ENCODE assay signal across 21 mouse cellular contexts in genomic region chr19:29697245-29697874, GRCm38 (mm10). TPM values are rescaled to one million over a fixed set of nuclear protein-coding genes. Genes with fewer than 3 reads are reported as not detected.
DNase-seq lines count a peak whose midpoint lies in the region; ATAC-seq lines count a peak whose summit lies in the region.
"Had no signal": no experiment of that assay in that cellular context is flagged by ENCODE, and none has a peak within 500 bp of the region (broad histone marks: within the 10 kb centered on the region; RNA-seq: fewer than 3 reads in every experiment).

Gene Mlana, plus strand, starts transcription at chr19:29697824.

- no peak within 1 kb of the TSS for H3K4me3 ChIP-seq in heart, embryonic 15.5 days
- H3K4me3 ChIP-seq: forebrain, embryonic 12.5 days; megakaryocyte, embryonic 14.5 days; neural tube, embryonic 12.5 days had no signal

- no peaks in the 10 kb centered on the region for H3K9me3 ChIP-seq in heart, embryonic 15.5 days (replicated peaks)
- H3K9me3 ChIP-seq: forebrain, embryonic 12.5 days; neural tube, embryonic 12.5 days had no signal

- H3K4me2 ChIP-seq in heart, embryonic 15.5 days, result peak within 1 kb of the TSS; percentile 16; the same call in 1 of the 2 replicates
- H3K4me2 ChIP-seq: forebrain, embryonic 12.5 days; neural tube, embryonic 12.5 days had no signal

- peak; percentile 53; the same call in 1 of the 2 replicates for ATAC-seq in heart, embryonic 15.5 days (replicated peaks; ENCODE audit: insufficient number of reproducible peaks, insufficient read depth, low FRiP score, low read depth)
- ATAC-seq: CD4-positive, CD25-positive, alpha-beta regulatory T cell, adult 4 months; midbrain, embryonic 16.5 days had no signal

- intact Hi-C loops in heart, postnatal 14 days (cut with DNase I), result no loop called here
- intact Hi-C loops in left cerebral cortex, postnatal 10 days (cut with DNase I), result no loop called here

- H3K9ac ChIP-seq in heart, embryonic 15.5 days, result no peak within 1 kb of the TSS
- H3K9ac ChIP-seq: forebrain, embryonic 12.5 days; liver, embryonic 14.5 days; neural tube, embryonic 12.5 days had no signal

- no peak within 1 kb of the TSS for H3K27ac ChIP-seq in heart, embryonic 15.5 days
- H3K27ac ChIP-seq: forebrain, embryonic 12.5 days; liver, embryonic 14.5 days; neural tube, embryonic 12.5 days had no signal

- no peaks in the 10 kb centered on the region for H3K27me3 ChIP-seq in heart, embryonic 15.5 days
- H3K27me3 ChIP-seq: forebrain, embryonic 12.5 days; megakaryocyte, embryonic 14.5 days; neural tube, embryonic 12.5 days had no signal

- H3K36me3 ChIP-seq in heart, embryonic 15.5 days, result no peaks in the 10 kb centered on the region
- H3K36me3 ChIP-seq: forebrain, embryonic 12.5 days; neural tube, embryonic 12.5 days had no signal

- peaks cover 6% of the 10 kb centered on the region for H3K4me1 ChIP-seq in heart, embryonic 15.5 days (replicated peaks)
- H3K4me1 ChIP-seq: forebrain, embryonic 12.5 days; neural tube, embryonic 12.5 days had no signal

- DNase-seq in heart, postnatal 14 days, result no peak
- peak; percentile 59 for DNase-seq in ES-CJ7 (ENCODE audit: low read depth, low spot score)
- peak; percentile 73 for DNase-seq in ZHBTc4 (ENCODE audit: low read depth, low spot score)
- DNase-seq in lung, postnatal 14 days, result peak; percentile 8
- no peak for DNase-seq in left cerebral cortex, postnatal 10 days (ENCODE audit: extremely low spot score in 1 of 2, low spot score in 2 of 2)
- no peak for DNase-seq in cerebellum, adult 18-20 months
- DNase-seq: cerebellum, adult 11 months; right cerebral cortex, postnatal 14 days had no signal

- WGBS in heart, embryonic 15.5 days, result 40% methylated on average over 3 of the region's 3 CpGs

RNA-seq across cellular contexts. Expression of gene Mlana, which starts in this region (rescaled TPM):
- polyA plus RNA-seq in heart, embryonic 15.5 days (2015; fragmentation: Nextera tagmentation; extraction: Ambion mirVana), result 0.83 and 0.94 TPM in 2 replicates
- total RNA-seq in heart, postnatal 14 days (2021), result 1 to 10 TPM in 1 of 2 experiments, under 1 TPM in 1; 1.00 to 1.4 TPM
- total RNA-seq in left cerebral cortex, postnatal 10 days (2021), result under 1 TPM in 1 of 2 experiments, not detected in 1; 0.64 TPM
- total RNA-seq: common myeloid progenitor, adult 5-6 weeks; gastrocnemius, adult 8-10 months; hematopoietic stem cell, adult 5-6 weeks had no signal
- polyA plus RNA-seq: CD4-positive, CD25-positive, alpha-beta regulatory T cell, adult 4 months; forebrain, embryonic 12.5 days; kidney, embryonic 14.5 days; limb, embryonic 11.5 days; liver, embryonic 14.5 days; midbrain, embryonic 16.5 days; neural tube, embryonic 12.5 days; testis, adult 2 months had no signal

Comparison
In these comparisons a context has a peak if more than half of its experiments do, and no peak if none do; other contexts are left out.
1. Peak in ATAC-seq and H3K4me2 ChIP-seq in heart, embryonic 15.5 days; RNA of the gene not detected or under 1 TPM.
2. DNase-seq: peak in ES-CJ7 (single experiment), ZHBTc4 (single experiment) and lung, postnatal 14 days (single experiment); none in heart, postnatal 14 days (0 of 2), left cerebral cortex, postnatal 10 days (0 of 2) and cerebellum, adult 18-20 months (0 of 2).